Mouse (Mus musculus): ENCODE data around the gene Tpst2.

DNA sequence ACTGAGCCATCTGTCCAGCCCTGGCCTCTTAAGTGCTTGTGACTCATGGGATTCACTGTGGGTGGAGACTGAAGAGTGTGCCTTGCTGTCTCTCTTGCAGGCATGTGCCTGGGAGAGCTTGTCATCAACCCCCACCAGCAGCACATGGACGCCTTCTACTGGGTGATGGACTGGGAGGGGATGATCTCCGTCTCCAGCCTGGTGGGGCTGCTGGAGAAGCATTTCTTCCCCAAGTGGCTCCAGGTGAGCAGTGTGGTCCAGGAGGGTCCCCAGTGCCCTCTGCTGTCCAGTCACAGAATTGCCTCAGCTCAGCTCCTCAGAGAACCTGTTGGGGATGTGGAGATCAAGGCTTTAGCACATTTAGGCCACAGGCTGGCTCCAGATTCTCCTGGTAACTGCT lies 59.0 kb downstream of the Tpst2 start:
- peak; percentile 87 for TF ChIP-seq CTCF (IDR thresholded peaks at IDR 0.05; ENCODE audit: low read depth, low read length)
- TF ChIP-seq POLR2A (IDR thresholded peaks at IDR 0.05; ENCODE audit: extremely low read depth, insufficient read depth, low read length): no peak

Measured in liver, adult 2 months (tissue).